Mouse (Mus musculus) forebrain, embryonic 12.5 days (tissue): ENCODE results near the gene Gmnn. TPM values are rescaled to one million over a fixed set of nuclear protein-coding genes. Genes with fewer than 3 reads are reported as not detected.

Experiments
- ATAC-seq: fragments of 200-750 bp; cut with Nextera tagmentation; 2 replicates; pipeline ENCODE4 v1.8.0; 2017; ENCODE audit warnings: moderate TSS enrichment; ENCODE audit not compliant: low FRiP score
- H3K27ac ChIP-seq: fragments of 300-500 bp; sonication (generic); 2 replicates; pipeline ENCODE4 v1.5.1; 2016; ENCODE audit warnings: mild to moderate bottlenecking
- H3K27me3 ChIP-seq: fragments of 300-500 bp; sonication (generic); 2 replicates; pipeline ENCODE4 v1.6.1; 2016; ENCODE audit warnings: mild to moderate bottlenecking
- H3K36me3 ChIP-seq: fragments of 300-500 bp; sonication (generic); replicated peaks from 2 replicates; pipeline ENCODE4 v1.6.1; 2016; ENCODE audit warnings: mild to moderate bottlenecking
- H3K4me1 ChIP-seq: fragments of 300-500 bp; sonication (generic); 2 replicates; pipeline ENCODE4 v1.6.1; 2016
- H3K4me2 ChIP-seq: fragments of 300-500 bp; sonication (generic); 2 replicates; pipeline ENCODE4 v1.6.1; 2016; ENCODE audit warnings: mild to moderate bottlenecking, moderate library complexity
- H3K4me3 ChIP-seq: fragments of 300-500 bp; sonication (generic); replicated peaks from 2 replicates; pipeline ENCODE4 v1.5.1; 2016; ENCODE audit warnings: mild to moderate bottlenecking
- H3K9ac ChIP-seq: fragments of 300-500 bp; sonication (generic); 2 replicates; pipeline ENCODE4 v1.6.1; 2016; ENCODE audit warnings: mild to moderate bottlenecking
- H3K9me3 ChIP-seq: fragments of 300-500 bp; sonication (generic); 2 replicates; pipeline ENCODE4 v1.6.1; 2016
- WGBS: fragments of 180-500 bp; shearing (Covaris S2); methylation state at CpG from one replicate; pipeline ENCODE4 v1.1.7; 2016; 5-methylcytosine and 5-hydroxymethylcytosine counted together
- polyA plus RNA-seq: library from polyadenylated mRNA; unstranded; fragments of >200 nt; fragmentation: Nextera tagmentation; extraction: Ambion mirVana; gene quantifications from 2 replicates; pipeline ENCODE4 v1.2.1, GENCODE M21; 2016

Gene Gmnn
- polyA plus RNA-seq, 1 experiment from 2014 or later, result 131 TPM

DNA sequence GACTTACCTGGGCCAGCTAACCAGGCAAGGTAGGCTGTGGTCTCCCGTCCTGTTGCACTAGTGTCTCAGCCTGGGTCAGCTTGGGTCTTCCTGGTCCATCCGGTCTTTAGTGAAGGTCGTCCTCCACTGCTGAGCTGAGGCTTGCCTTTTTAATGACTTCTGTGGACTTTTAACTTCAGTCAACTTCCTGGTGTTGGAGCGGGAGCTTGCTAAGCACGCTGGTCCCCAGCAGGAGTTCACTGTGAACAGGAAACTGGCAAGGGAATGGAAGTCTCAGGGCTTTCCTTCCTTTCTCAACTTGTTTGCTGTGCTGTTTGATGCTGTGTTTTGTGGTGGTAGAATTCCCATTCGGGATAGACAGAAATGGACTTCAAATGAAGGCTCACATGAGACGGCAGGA lies 44.0 kb downstream of the Gmnn start:
- Histone ChIP-seq H3K27ac (no peak overlapping the region), H3K27me3 (no peaks in the 10 kb centered on the region)
- no peak for ATAC-seq

DNA sequence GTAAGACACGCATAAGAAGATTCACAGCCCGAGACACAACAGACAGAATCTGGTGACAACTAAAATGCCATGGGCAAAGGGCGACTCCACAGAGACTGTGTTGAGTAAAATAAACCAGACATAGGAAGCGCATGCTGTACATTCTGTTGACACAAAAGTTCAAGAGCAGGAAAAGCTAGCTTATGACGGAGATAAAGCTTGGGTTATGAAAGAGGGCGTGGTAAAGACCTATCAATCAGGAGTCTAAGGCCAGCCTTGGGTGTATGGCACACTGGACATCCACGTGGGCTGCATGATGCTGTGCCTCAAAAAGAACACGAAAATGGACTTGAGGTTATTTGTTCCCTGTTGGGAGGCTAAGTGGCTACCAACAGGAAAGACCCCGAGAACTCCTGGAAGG lies 45.3 kb downstream of the Gmnn start:
- Histone ChIP-seq H3K9me3 (no peaks in the 10 kb centered on the region), H3K4me2 (no peak overlapping the region), H3K36me3 (peaks cover 6% of the 10 kb centered on the region; the same call in 1 of the 2 replicates), H3K4me3 (no peak overlapping the region), H3K27me3 (no peaks in the 10 kb centered on the region), H3K27ac (no peak overlapping the region), H3K9ac (no peak overlapping the region), H3K4me1 (peaks cover 7% of the 10 kb centered on the region)
- WGBS, result 85% methylated on average over 9 of the region's 9 CpGs
- no peak for ATAC-seq

More for the DNA sequence above, 44.0 kb downstream of the Gmnn start:
- Histone ChIP-seq H3K36me3 (peaks cover 9% of the 10 kb centered on the region; the same call in 1 of the 2 replicates), H3K9me3 (no peaks in the 10 kb centered on the region), H3K9ac (no peak overlapping the region), H3K4me1 (peaks cover 7% of the 10 kb centered on the region), H3K4me3 (no peak overlapping the region), H3K4me2 (no peak overlapping the region)
- WGBS, result 84% methylated on average over 7 of the region's 7 CpGs

DNA sequence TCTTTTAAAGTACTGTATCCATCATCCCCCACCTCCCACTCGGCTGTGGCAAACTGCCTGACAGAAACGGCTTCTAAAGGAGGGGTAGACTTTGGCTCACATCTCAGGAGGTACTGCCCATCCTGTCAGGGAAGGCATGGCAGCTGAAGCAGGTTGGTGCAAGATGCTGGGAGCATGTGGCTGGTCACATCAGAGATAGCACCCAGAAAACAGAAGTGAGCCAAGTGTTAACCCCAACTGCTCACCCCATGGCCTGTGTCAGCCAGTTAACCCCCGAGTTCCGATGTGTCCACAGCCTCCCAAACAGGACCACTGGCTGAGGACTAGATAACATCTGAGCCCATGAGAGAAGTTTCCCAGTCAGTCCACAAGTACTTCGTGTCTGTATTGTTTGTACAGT lies 46.1 kb downstream of the Gmnn start:
- WGBS, result 73% methylated on average over 5 of the region's 5 CpGs
- no peaks in the 10 kb centered on the region for H3K9me3 ChIP-seq
- no peak for ATAC-seq
- no peak overlapping the region for H3K4me3 ChIP-seq
- H3K9ac ChIP-seq, result no peak overlapping the region
- no peak overlapping the region for H3K4me2 ChIP-seq
- H3K27me3 ChIP-seq, result 0 out of 2 replicates have a peak, but pooled peaks cover 4% of the 10 kb centered on the region
- H3K36me3 ChIP-seq, result peaks cover 6% of the 10 kb centered on the region; the same call in 1 of the 2 replicates
- H3K27ac ChIP-seq, result no peak overlapping the region
- peaks cover 9% of the 10 kb centered on the region for H3K4me1 ChIP-seq

- H3K4me3 ChIP-seq, result no peak overlapping the region
- no peak overlapping the region for H3K4me2 ChIP-seq
- no peak overlapping the region for H3K9ac ChIP-seq
- 84% methylated on average over 9 of the region's 9 CpGs for WGBS
- H3K9me3 ChIP-seq, result no peaks in the 10 kb centered on the region
- H3K36me3 ChIP-seq, result peaks cover 6% of the 10 kb centered on the region; the same call in 1 of the 2 replicates
- no peak for ATAC-seq
- peaks cover 14% of the 10 kb centered on the region for H3K4me1 ChIP-seq
- H3K27me3 ChIP-seq, result 0 out of 2 replicates have a peak, but pooled peaks cover 4% of the 10 kb centered on the region
- H3K27ac ChIP-seq, result no peak overlapping the region
Measured at GRCm38 (mm10) chr13:24714360-24714885, 47.3 kb downstream of the Gmnn start.

DNA sequence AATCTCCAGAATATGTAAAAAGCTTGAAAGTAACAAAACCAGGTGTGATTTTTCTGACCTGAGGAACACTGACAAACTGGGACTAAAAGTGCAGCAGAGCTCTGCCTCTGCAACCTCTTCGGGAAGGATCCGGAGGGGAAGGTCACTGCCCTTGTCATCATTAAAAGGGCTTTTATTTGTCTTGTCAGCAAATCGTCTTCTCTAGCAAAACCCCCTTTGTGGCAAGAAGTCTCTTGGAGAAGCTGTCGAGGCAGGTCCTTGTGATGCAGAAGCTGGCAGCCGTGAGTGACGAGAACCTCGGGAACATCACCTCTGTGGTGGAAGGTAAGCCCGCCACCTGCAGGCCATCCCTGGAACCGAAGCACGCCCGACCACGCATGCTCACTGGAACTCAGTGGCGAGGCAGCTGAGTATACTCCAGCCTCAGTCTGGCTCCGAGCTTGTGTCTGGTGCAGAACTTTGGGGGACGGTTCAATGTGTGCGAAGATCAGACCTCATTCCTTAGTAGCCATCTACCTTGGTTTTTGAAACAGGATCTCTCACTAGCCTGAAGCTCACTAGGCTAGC lies 48.2 kb downstream of the Gmnn start:
- Histone ChIP-seq H3K9me3 (no peaks in the 10 kb centered on the region), H3K9ac (no peak overlapping the region), H3K36me3 (no peaks in the 10 kb centered on the region), H3K4me1 (peaks cover 14% of the 10 kb centered on the region), H3K4me2 (peak overlapping the region; percentile 29), H3K27me3 (0 out of 2 replicates have a peak, but pooled peaks cover 4% of the 10 kb centered on the region), H3K27ac (no peak overlapping the region), H3K4me3 (no peak overlapping the region)
- 8% methylated on average over 16 of the region's 16 CpGs for WGBS
- peak; percentile 89 for ATAC-seq

- Histone ChIP-seq H3K9ac (no peak overlapping the region), H3K9me3 (no peaks in the 10 kb centered on the region), H3K27ac (no peak overlapping the region), H3K4me1 (peaks cover 14% of the 10 kb centered on the region), H3K27me3 (0 out of 2 replicates have a peak, but pooled peaks cover 4% of the 10 kb centered on the region), H3K4me2 (no peak overlapping the region), H3K4me3 (no peak overlapping the region), H3K36me3 (no peaks in the 10 kb centered on the region)
- ATAC-seq, result no peak
- WGBS, result 89% methylated on average over 7 of the region's 7 CpGs
Measured at GRCm38 (mm10) chr13:24712581-24713130, 49.1 kb downstream of the Gmnn start.

- no peak for ATAC-seq
Measured at GRCm38 (mm10) chr13:24710968-24711367, 50.8 kb downstream of the Gmnn start.

DNA sequence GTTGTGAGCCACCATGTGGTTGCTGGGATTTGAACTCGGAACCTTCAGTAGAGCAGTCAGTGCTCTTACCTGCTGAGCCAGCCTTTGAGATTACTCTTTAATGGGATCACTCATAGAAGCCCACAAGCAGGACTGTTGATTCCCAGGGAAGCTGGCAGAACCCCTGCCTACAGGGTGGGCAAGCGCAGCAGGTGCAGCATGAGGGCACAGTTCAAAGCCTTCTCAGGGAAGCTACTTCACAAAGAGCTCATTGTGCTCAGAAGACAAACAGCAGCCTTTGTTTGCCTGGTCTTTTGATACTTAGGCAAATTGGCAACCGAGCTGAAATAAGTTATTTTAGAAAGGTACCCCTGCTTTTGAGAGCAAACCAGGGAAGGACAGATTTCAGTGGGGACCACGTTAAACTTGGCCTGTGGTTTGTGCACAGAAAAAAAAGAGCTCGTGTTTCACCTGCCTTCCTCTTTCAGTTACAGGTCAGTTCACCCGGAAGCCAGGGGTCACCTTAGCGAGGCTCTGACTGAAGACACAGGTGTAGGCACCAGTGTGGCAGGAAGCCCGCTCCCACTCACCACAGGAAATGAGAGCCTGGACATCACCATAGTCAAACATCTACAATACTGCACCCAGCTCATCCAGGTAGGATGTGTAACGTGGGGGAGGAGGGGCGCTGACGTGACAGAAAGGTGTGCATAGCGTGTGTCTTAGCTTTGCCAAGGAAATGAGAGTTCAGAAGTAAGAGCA lies 51.9 kb downstream of the Gmnn start:
- Histone ChIP-seq H3K27me3 (0 out of 2 replicates have a peak, but pooled peaks cover 6% of the 10 kb centered on the region), H3K36me3 (no peaks in the 10 kb centered on the region), H3K9ac (no peak overlapping the region), H3K4me1 (peaks cover 14% of the 10 kb centered on the region), H3K9me3 (no peaks in the 10 kb centered on the region), H3K4me3 (no peak overlapping the region), H3K27ac (no peak overlapping the region), H3K4me2 (no peak overlapping the region)
- ATAC-seq, result no peak
- WGBS, result 58% methylated on average over 12 of the region's 12 CpGs

More at GRCm38 (mm10) chr13:24710968-24711367, 50.8 kb downstream of the Gmnn start:
- H3K36me3 ChIP-seq, result no peaks in the 10 kb centered on the region
- no peak overlapping the region for H3K4me3 ChIP-seq
- H3K4me2 ChIP-seq, result no peak overlapping the region
- no peak overlapping the region for H3K27ac ChIP-seq
- H3K9me3 ChIP-seq, result no peaks in the 10 kb centered on the region
- no peak overlapping the region; the same call in 1 of the 2 replicates for H3K9ac ChIP-seq
- whole genome bisulfite sequencing, result 64% methylated on average over 7 of the region's 7 CpGs
- peaks cover 14% of the 10 kb centered on the region for H3K4me1 ChIP-seq
- 0 out of 2 replicates have a peak, but pooled peaks cover 4% of the 10 kb centered on the region for H3K27me3 ChIP-seq

DNA sequence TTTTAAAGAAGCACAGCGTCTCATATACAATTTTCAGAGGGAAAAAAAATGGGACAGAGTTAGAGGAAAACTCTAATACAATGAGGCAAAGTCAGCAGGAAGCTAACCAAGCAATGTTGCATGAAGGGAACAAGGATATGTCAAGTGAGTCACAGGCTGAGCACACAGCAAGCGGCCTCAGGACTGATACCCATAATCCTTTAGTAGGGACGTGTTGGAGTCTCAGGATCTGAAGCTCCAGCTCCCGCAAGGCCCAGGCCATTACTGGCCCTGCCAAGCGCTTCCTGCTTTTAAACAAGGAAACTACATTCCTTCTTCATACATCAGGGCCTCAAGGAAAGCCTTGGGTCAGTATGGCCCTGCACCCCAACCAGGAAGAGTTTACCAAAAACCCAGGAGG lies 59.6 kb downstream of the Gmnn start:
- no peak for ATAC-seq
- Histone ChIP-seq H3K9ac (no peak overlapping the region), H3K4me1 (no peaks in the 10 kb centered on the region), H3K9me3 (no peaks in the 10 kb centered on the region), H3K36me3 (no peaks in the 10 kb centered on the region), H3K4me2 (no peak overlapping the region), H3K4me3 (no peak overlapping the region), H3K27me3 (0 out of 2 replicates have a peak, but pooled peaks cover 3% of the 10 kb centered on the region), H3K27ac (no peak overlapping the region)
- WGBS, result 82% methylated on average over 5 of the region's 5 CpGs

Other genes with a start within 250 kb of the Gmnn start
- 16.6 and 17.8 TPM in 2 replicates for gene Ripor2, start 179.7 kb downstream of the Gmnn start, polyA plus RNA-seq
- not detected in 2 replicates for gene Armh2, start 20.7 kb downstream of the Gmnn start, polyA plus RNA-seq
- gene BC005537, start 39.7 kb upstream of the Gmnn start, polyA plus RNA-seq, result 20.9 and 22.3 TPM in 2 replicates
- gene Acot13, start 69.6 kb upstream of the Gmnn start, polyA plus RNA-seq, result 57.4 and 57.8 TPM in 2 replicates
- 70.3 and 75.0 TPM in 2 replicates for gene Tdp2, start 69.8 kb upstream of the Gmnn start, polyA plus RNA-seq
- 1.1 and 1.6 TPM in 2 replicates for gene D130043K22Rik, start 83.2 kb upstream of the Gmnn start, polyA plus RNA-seq
- gene Aldh5a1, start 175.7 kb upstream of the Gmnn start, polyA plus RNA-seq, result 10.6 and 10.9 TPM in 2 replicates
- 0.41 and 0.64 TPM in 2 replicates for gene Gpld1, start 181.2 kb upstream of the Gmnn start, polyA plus RNA-seq